Mouse (Mus musculus) hindbrain, embryonic 15.5 days (tissue): Measurements from ENCODE around the gene Cd40. TPM values are rescaled to one million over a fixed set of nuclear protein-coding genes. Genes with fewer than 3 reads are reported as not detected.
A peak's percentile ranks its signal among the peaks of the same experiment; 100 is the strongest.

ENCODE experiments used
- ATAC-seq: fragments of 200-750 bp; cut with Nextera tagmentation; 2 replicates; pipeline ENCODE4 v1.8.0; 2017; ENCODE audit warnings: low read depth, moderate number of reproducible peaks, moderate TSS enrichment; ENCODE audit not compliant: low FRiP score
- H3K27ac ChIP-seq: fragments of 300-500 bp; sonication (generic); replicated peaks from 2 replicates; pipeline ENCODE4 v1.5.1; 2015; ENCODE audit warnings: mild to moderate bottlenecking, inconsistent platforms
- H3K27me3 ChIP-seq: fragments of 300-500 bp; sonication (generic); 2 replicates; pipeline ENCODE4 v1.6.1; 2015; ENCODE audit warnings: control low read depth, inconsistent platforms
- H3K36me3 ChIP-seq: fragments of 300-500 bp; sonication (generic); 2 replicates; pipeline ENCODE4 v1.6.1; 2015; ENCODE audit warnings: control low read depth, inconsistent platforms
- H3K4me1 ChIP-seq: fragments of 300-500 bp; sonication (generic); replicated peaks from 2 replicates; pipeline ENCODE4 v1.6.1; 2015; ENCODE audit warnings: control low read depth, inconsistent platforms
- H3K4me2 ChIP-seq: fragments of 300-500 bp; sonication (generic); 2 replicates; pipeline ENCODE4 v1.6.1; 2015; ENCODE audit warnings: moderate library complexity, mild to moderate bottlenecking, inconsistent platforms
- H3K4me3 ChIP-seq: fragments of 300-500 bp; sonication (generic); 2 replicates; pipeline ENCODE4 v1.5.1; 2015; ENCODE audit warnings: mild to moderate bottlenecking, inconsistent platforms
- H3K9ac ChIP-seq: fragments of 300-500 bp; sonication (generic); 2 replicates; pipeline ENCODE4 v1.6.1; 2015; ENCODE audit warnings: inconsistent platforms
- H3K9me3 ChIP-seq: fragments of 300-500 bp; sonication (generic); 2 replicates; pipeline ENCODE4 v1.6.1; 2016; ENCODE audit warnings: control low read depth, inconsistent platforms
- WGBS: fragments of 180-500 bp; shearing (Covaris S2); methylation state at CpG from one replicate; pipeline ENCODE4 v1.1.7; 2015; 5-methylcytosine and 5-hydroxymethylcytosine counted together
- polyA plus RNA-seq: library from polyadenylated mRNA; unstranded; fragments of >200 nt; fragmentation: Nextera tagmentation; extraction: Ambion mirVana; gene quantifications from 2 replicates; pipeline ENCODE4 v1.2.1, GENCODE M21; 2015

Cd40 gene
- polyA plus RNA-seq, 1 experiment from 2014 or later = 6.9 TPM

DNA sequence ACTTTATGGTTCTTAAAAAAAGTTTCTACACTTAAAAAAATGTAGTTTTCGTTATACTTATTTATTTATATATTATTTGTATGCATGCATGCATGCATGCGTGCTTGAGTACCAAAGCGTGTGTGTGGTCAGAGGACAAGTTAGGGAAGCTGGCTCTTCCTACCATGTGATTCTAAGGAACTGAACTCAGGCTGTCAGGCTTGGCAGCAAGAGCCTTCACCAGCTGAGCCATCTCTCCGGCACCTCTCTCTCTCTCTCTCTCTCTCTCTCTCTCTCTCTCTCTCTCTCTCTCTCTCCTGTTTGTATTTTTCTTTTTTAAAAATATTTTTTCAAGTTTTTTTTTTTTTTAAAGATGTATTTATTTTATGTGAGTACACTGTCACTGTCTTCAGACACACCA is 4.5 kb downstream of the Cd40 start:
- H3K9me3 ChIP-seq = no peaks in the 10 kb centered on the region
- no peak for ATAC-seq
- no peak overlapping the region for H3K4me2 ChIP-seq
- no peak overlapping the region for H3K9ac ChIP-seq
- H3K36me3 ChIP-seq = no peaks in the 10 kb centered on the region
- H3K27me3 ChIP-seq = 0 out of 2 replicates have a peak, but pooled peaks cover 2% of the 10 kb centered on the region
- H3K4me1 ChIP-seq = 0 out of 2 replicates have a peak, but pooled peaks cover 3% of the 10 kb centered on the region
- H3K4me3 ChIP-seq = no peak overlapping the region
- no peak overlapping the region for H3K27ac ChIP-seq
- WGBS = 92% methylated on average over 4 of the region's 4 CpGs

DNA sequence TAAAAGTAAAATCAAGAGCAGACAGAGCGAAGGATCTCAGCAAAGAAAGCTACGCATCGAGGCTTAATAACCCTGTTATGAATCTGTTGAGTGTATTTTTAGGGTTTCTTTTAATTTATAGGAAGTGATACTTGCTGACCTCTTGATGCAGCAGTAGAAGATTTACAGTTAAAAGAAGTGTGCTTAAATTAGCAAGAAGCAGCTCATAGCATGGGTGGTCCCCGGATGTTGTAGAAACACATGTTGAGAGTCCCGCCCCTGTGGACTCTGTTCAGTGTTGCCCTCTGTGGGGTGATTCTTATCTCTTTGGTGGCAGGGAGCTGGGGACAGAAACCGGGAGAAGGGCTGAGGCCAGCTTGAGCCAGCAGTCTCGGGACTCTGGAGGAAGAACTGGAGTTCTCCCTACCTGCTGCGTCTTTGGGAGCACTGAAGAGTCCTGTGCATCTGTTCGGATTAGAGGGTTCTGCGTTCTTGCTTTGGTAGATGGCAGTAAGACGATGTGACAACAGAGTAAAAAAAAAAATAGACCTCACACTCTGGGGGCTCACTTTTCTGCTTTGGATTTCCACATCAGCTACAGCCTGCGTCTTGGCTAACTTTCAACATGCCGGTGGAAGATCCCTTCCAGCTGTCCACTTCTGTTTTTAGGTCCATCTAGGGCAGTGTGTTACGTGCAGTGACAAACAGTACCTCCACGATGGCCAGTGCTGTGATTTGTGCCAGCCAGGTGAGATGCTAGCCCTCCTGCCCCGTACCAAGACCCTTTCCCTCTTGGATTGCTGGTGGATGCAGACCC is 6.4 kb downstream of the Cd40 start:
- Histone ChIP-seq H3K9me3 (no peaks in the 10 kb centered on the region), H3K36me3 (no peaks in the 10 kb centered on the region), H3K27ac (no peak overlapping the region), H3K27me3 (no peaks in the 10 kb centered on the region), H3K9ac (no peak overlapping the region), H3K4me3 (no peak overlapping the region), H3K4me1 (0 out of 2 replicates have a peak, but pooled peaks cover 2% of the 10 kb centered on the region), H3K4me2 (no peak overlapping the region)
- ATAC-seq = no peak
- 84% methylated on average over 16 of the region's 16 CpGs for WGBS

DNA sequence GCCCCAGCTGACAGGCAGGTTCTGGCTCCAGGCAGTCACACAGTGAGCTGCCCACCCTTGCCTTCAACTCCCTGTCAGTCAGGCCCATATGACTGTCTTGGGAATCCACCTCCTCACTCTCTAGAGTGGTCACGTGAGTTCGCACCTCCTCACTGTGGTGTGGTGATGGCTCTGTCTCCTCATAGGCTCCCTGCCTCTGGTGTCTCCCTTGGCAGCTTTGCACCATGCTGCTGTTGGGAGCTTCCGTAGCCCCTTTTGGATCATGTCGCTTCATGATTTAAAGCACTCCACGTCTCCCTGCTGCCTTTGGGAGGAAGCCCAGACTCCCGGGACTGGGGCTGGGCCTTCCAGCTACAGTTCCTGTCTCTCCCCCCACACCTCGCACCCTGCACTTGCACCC is 9.1 kb downstream of the Cd40 start:
- Histone ChIP-seq H3K4me2 (no peak overlapping the region), H3K9ac (no peak overlapping the region), H3K4me1 (0 out of 2 replicates have a peak, but pooled peaks cover 2% of the 10 kb centered on the region), H3K27ac (no peak overlapping the region), H3K36me3 (no peaks in the 10 kb centered on the region), H3K9me3 (no peaks in the 10 kb centered on the region), H3K27me3 (no peaks in the 10 kb centered on the region), H3K4me3 (no peak overlapping the region)
- no peak for ATAC-seq
- WGBS = 52% methylated on average over 7 of the region's 7 CpGs

DNA sequence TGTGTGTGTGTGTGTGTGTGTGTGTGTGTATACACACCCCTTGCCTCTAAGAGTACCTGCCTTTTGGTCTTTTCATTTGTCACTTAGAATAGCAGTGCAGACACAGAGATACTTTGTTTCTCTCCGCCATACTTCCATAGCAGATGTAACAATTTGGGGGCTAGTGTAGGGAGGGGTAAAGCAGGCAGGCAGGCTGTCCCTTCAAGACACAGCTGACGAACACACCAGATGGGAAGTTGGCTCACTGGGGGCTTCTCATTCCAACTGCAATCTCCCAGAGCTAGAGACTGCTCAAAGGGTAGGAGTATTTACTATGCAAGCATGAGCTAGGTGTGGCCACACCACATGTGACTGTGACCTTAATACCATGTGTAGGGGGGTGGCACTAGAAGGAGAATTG is 13.4 kb downstream of the Cd40 start:
- Histone ChIP-seq H3K4me3 (no peak overlapping the region), H3K4me2 (no peak overlapping the region), H3K4me1 (peaks cover 22% of the 10 kb centered on the region), H3K9ac (no peak overlapping the region), H3K27me3 (0 out of 2 replicates have a peak, but pooled peaks cover 3% of the 10 kb centered on the region), H3K27ac (no peak overlapping the region), H3K36me3 (no peaks in the 10 kb centered on the region), H3K9me3 (no peaks in the 10 kb centered on the region)
- ATAC-seq = no peak
- 66% methylated on average over 2 of the region's 2 CpGs for WGBS

DNA sequence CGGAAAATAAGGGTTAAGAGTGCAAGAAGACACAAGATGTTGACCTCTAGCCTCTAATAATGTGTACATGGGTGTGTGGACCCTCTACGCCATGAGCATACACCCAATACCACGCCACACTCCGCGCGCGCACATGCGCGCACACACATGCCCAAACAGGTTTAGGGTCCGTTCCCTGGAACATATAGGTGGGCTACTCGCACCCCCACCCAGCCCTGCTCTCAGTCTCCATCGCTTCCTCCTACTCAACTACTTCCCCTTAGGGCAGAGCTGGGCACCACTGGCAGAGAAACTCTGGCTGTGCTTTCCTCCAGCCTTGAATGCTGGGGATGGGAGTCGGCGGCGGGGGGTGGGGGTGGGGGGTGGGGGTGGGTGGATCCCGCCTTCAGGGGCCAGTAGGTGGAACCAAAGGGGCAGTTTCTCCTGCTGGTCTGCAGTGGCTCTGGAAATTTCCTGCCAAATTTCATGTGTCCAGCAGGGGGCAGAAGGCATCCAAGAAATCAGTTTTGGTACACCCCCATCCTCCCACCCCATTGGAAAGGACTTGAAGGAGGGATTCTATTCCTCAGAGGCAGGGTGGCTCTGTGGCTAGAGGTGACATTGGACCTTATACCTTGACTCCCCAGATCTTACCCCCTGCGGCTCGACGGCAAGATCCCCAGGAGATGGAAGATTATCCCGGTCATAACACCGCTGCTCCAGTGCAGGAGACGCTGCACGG is 14.8 kb downstream of the Cd40 start:
- Histone ChIP-seq H3K4me1 (peaks cover 33% of the 10 kb centered on the region), H3K27me3 (0 out of 2 replicates have a peak, but pooled peaks cover 3% of the 10 kb centered on the region), H3K36me3 (no peaks in the 10 kb centered on the region), H3K27ac (no peak overlapping the region), H3K4me3 (no peak overlapping the region), H3K4me2 (peak overlapping the region; percentile 47), H3K9ac (0 out of 2 replicates have a peak overlapping the region, but pooled peaks have one; percentile 2), H3K9me3 (no peaks in the 10 kb centered on the region)
- WGBS = 23% methylated on average over 22 of the region's 23 CpGs
- ATAC-seq = peak; percentile 20; the same call in 1 of the 2 replicates

DNA sequence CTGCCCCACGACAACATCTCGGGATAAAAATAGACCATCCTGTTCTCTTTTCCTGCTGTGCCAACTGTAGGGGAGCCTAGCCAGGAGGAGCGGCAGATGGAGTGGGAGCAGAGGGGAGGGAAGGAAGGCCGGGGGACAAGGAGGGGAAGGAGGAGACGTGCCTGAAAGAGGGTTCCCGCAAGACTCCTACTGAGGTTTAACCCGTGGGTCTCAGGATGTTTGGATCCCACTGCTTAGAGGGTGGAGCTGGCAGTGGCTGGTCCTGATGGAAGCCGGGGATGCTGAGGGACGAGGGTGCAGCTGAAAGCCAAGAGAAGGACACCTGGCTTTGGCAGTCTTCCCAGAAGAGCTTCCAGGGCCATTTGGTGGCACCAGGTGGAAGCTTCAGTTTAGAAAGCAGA is 18.0 kb downstream of the Cd40 start:
- Histone ChIP-seq H3K36me3 (no peaks in the 10 kb centered on the region), H3K4me2 (no peak overlapping the region), H3K27ac (no peak overlapping the region), H3K4me1 (peaks cover 57% of the 10 kb centered on the region), H3K9ac (no peak overlapping the region), H3K9me3 (no peaks in the 10 kb centered on the region), H3K27me3 (peaks cover 4% of the 10 kb centered on the region; the same call in 1 of the 2 replicates), H3K4me3 (no peak overlapping the region)
- WGBS = 17% methylated on average over 9 of the region's 9 CpGs
- ATAC-seq = no peak

DNA sequence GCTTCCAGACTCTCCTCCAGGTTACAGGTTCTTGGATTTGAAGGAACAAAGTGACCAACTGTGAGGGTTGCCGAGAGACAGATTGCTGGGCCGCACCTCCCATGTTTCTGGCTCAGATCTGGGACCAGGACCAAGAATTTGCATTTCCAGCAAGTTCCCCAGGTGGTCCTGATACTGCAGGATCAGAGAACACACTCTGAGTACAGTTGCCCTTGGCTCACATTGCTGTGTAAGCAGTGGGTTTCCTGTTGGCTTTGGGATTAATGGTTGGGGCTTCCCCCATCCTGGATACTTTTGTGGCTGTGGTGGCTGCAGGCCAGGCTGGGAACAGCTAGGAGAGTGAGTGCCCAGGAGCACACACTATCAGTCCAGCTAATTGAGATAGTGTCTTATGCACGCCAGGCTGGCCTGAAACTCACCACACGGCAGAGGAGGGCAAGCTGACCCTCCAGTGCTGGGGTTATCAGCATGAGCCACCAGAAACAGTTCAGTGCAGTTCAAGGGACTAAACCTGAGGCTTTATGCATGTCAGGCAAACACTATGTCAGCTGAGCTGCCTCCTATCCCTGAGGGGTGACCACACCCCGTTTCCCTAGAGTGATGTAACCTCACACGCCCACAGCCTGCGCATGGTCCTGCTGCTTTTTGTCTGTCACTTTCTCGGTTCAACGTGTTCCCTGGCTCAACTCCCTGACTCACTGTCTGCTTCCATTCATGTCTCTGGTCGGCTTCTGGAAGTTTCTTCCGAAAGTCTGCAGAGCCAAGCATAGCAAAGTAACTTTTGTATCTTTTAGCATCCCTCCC is 18.9 kb downstream of the Cd40 start:
- no peak for ATAC-seq
- Histone ChIP-seq H3K36me3 (no peaks in the 10 kb centered on the region), H3K9me3 (no peaks in the 10 kb centered on the region), H3K4me3 (no peak overlapping the region), H3K4me1 (peaks cover 66% of the 10 kb centered on the region), H3K27ac (peak overlapping the region; percentile 0; the same call in 1 of the 2 replicates), H3K9ac (no peak overlapping the region), H3K27me3 (peaks cover 10% of the 10 kb centered on the region; the same call in 1 of the 2 replicates), H3K4me2 (no peak overlapping the region)
- WGBS = 47% methylated on average over 11 of the region's 11 CpGs

DNA sequence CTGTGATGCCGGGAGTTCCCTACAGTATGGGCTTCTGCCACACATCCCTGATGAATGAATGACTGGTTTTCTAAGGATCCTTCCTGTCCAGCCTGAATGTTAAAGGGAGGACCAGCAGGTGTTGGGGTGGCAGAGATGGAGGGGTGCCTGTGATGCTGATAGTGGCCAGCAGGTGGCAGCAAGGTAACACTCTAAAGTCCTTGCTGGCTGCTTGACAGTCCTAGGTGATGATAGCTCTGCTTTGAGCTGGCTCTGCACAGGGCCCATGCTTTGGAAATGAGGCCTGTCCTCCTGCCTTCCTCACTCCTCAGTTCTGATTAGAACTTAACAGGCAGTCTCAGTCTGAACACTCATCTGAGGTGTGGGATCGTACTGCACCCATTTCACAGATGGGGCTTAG is 19.5 kb downstream of the Cd40 start:
- 32% methylated on average over 2 of the region's 2 CpGs for WGBS
- H3K9me3 ChIP-seq = no peaks in the 10 kb centered on the region
- ATAC-seq = no peak; the same call in 1 of the 2 replicates
- no peak overlapping the region for H3K9ac ChIP-seq
- no peak overlapping the region for H3K4me3 ChIP-seq
- peaks cover 63% of the 10 kb centered on the region for H3K4me1 ChIP-seq
- 0 out of 2 replicates have a peak overlapping the region, but pooled peaks have one; percentile 0 for H3K27ac ChIP-seq
- H3K27me3 ChIP-seq = peaks cover 14% of the 10 kb centered on the region
- no peak overlapping the region for H3K4me2 ChIP-seq
- no peaks in the 10 kb centered on the region for H3K36me3 ChIP-seq

DNA sequence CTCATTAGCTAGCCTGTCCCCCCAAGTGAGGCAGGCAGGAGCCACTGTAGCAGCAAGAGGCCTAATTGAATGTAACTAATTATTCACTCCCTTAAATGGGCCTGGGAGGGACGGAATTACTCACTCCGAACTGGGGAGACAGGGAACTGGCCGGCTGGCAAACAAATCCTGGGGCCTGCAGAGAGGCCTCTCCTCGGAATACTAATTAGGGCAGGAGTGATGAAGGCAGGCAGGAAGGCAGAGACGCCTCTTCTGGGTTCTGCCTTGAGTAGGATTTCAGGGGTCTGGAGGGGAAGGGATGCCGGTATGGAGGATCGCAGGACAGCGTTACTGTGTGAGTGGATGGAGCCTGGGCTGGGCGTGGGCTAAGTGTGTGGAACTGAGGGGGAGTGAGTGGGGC is 21.6 kb downstream of the Cd40 start:
- Histone ChIP-seq H3K9ac (no peak overlapping the region), H3K4me3 (no peak overlapping the region), H3K4me2 (peak overlapping the region; percentile 7; the same call in 1 of the 2 replicates), H3K4me1 (peaks cover 56% of the 10 kb centered on the region), H3K9me3 (no peaks in the 10 kb centered on the region), H3K36me3 (no peaks in the 10 kb centered on the region), H3K27ac (0 out of 2 replicates have a peak overlapping the region, but pooled peaks have one; percentile 21), H3K27me3 (peaks cover 25% of the 10 kb centered on the region)
- peak; percentile 61; the same call in 1 of the 2 replicates for ATAC-seq
- 8% methylated on average over 9 of the region's 9 CpGs for WGBS

DNA sequence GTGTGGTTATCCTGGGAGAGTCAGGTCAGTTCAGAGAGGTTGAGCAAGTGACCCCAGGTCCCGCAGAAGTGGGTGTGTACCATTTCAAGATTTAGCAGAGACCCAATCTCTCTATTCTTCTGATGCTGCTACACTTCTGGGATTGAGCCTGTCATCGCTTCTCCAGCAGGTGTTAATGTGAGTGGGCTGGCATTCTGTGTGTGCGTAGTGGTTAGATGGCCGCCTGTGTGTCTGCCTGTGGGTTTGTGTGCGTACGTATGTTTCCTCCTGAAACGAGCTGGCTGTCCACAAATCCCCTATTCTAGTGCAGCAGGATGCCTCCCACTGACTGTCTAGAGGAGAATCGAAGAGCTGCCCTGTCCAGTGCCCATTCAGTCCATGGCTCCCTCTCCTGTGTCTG is 22.6 kb downstream of the Cd40 start:
- WGBS = 60% methylated on average over 8 of the region's 8 CpGs
- Histone ChIP-seq H3K27ac (no peak overlapping the region), H3K9ac (0 out of 2 replicates have a peak overlapping the region, but pooled peaks have one; percentile 8), H3K27me3 (peaks cover 22% of the 10 kb centered on the region), H3K36me3 (no peaks in the 10 kb centered on the region), H3K4me3 (no peak overlapping the region), H3K9me3 (no peaks in the 10 kb centered on the region), H3K4me1 (peaks cover 54% of the 10 kb centered on the region), H3K4me2 (no peak overlapping the region)
- no peak for ATAC-seq

DNA sequence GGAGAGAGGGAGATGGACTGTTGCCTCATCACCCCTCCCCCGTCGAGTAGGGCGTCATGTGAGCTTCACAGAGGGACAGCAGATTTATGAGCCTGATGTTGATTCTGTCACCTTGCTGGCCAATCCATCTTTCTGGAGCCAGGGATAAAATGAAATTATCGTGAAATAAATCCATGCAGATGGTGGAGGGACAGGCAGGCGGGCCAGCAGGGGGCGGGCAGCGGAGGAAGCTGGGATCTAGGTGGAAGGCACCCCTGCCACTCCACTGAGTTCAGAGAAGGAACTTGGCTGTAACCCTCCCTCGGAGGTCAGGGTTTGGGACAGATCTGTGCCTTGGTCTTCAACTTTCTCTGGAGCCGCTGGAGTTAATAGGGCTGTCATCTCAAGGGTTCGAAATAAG is 23.2 kb downstream of the Cd40 start:
- H3K36me3 ChIP-seq = no peaks in the 10 kb centered on the region
- H3K4me1 ChIP-seq = peaks cover 48% of the 10 kb centered on the region
- H3K9ac ChIP-seq = 0 out of 2 replicates have a peak overlapping the region, but pooled peaks have one; percentile 8
- no peak overlapping the region for H3K4me2 ChIP-seq
- H3K27ac ChIP-seq = no peak overlapping the region
- H3K9me3 ChIP-seq = no peaks in the 10 kb centered on the region
- 31% methylated on average over 10 of the region's 10 CpGs for WGBS
- no peak for ATAC-seq
- no peak overlapping the region for H3K4me3 ChIP-seq
- peaks cover 22% of the 10 kb centered on the region for H3K27me3 ChIP-seq
